Mouse (Mus musculus) midbrain, embryonic 14.5 days (tissue): ENCODE results near the gene Tfip11. TPM values are rescaled to one million over a fixed set of nuclear protein-coding genes. Genes with fewer than 3 reads are reported as not detected.

Experiments
- ATAC-seq: fragments of 200-750 bp; cut with Nextera tagmentation; 2 replicates; pipeline ENCODE4 v1.8.0; 2017; ENCODE audit warnings: moderate number of reproducible peaks, moderate library complexity; ENCODE audit not compliant: low FRiP score, low TSS enrichment
- DNase-seq: peaks from one replicate; pipeline ENCODE4 v3.0.0-alpha.2; 2015
- H3K27ac ChIP-seq: fragments of 300-500 bp; sonication (generic); replicated peaks from 2 replicates; pipeline ENCODE4 v1.5.1; 2014; ENCODE audit warnings: mild to moderate bottlenecking, low read depth, low read length, moderate library complexity
- H3K27me3 ChIP-seq: fragments of 300-500 bp; sonication (generic); 2 replicates; pipeline ENCODE4 v1.6.1; 2014; ENCODE audit warnings: low read length, control low read depth, mixed read lengths; ENCODE audit not compliant: control insufficient read depth, insufficient read depth
- H3K36me3 ChIP-seq: fragments of 300-500 bp; sonication (generic); 2 replicates; pipeline ENCODE4 v1.6.1; 2014; ENCODE audit warnings: low read length, control low read depth; ENCODE audit not compliant: control insufficient read depth, insufficient read depth
- H3K4me1 ChIP-seq: fragments of 300-500 bp; sonication (generic); 2 replicates; pipeline ENCODE4 v1.6.1; 2014; ENCODE audit warnings: mild to moderate bottlenecking, antibody characterized with exemption, low read length, control low read depth; ENCODE audit not compliant: control insufficient read depth, insufficient read depth
- H3K4me2 ChIP-seq: fragments of 300-500 bp; sonication (generic); 2 replicates; pipeline ENCODE4 v1.6.1; 2014; ENCODE audit warnings: mild to moderate bottlenecking, low read length, moderate library complexity
- H3K4me3 ChIP-seq: fragments of 300-500 bp; sonication (generic); replicated peaks from 2 replicates; pipeline ENCODE4 v1.5.1; 2014; ENCODE audit warnings: low read depth, low read length
- H3K9ac ChIP-seq: fragments of 300-500 bp; sonication (generic); replicated peaks from 2 replicates; pipeline ENCODE4 v1.6.1; 2014; ENCODE audit warnings: mild to moderate bottlenecking, low read length, moderate library complexity
- H3K9me3 ChIP-seq: fragments of 300-500 bp; sonication (generic); 2 replicates; pipeline ENCODE4 v1.6.1; 2016; ENCODE audit warnings: low read length, control low read depth, mixed read lengths; ENCODE audit not compliant: control insufficient read depth
- WGBS: fragments of 180-500 bp; shearing (Covaris S2); extraction: QIAGEN DNeasy Blood & Tissue Kit; methylation state at CpG from one replicate; pipeline ENCODE4 v1.1.7; 2014; 5-methylcytosine and 5-hydroxymethylcytosine counted together
- polyA plus RNA-seq: library from polyadenylated mRNA; unstranded; fragments of >200 nt; fragmentation: Nextera tagmentation; extraction: Ambion mirVana; gene quantifications from 2 replicates; pipeline ENCODE4 v1.2.1, GENCODE M21; 2014

Gene Tfip11
- polyA plus RNA-seq, 1 experiment from 2014 or later = 29.1 TPM

- no peak for DNase-seq
- H3K36me3 ChIP-seq = no peaks in the 10 kb centered on the region
- H3K4me3 ChIP-seq = no peak overlapping the region
- H3K9me3 ChIP-seq = no peaks in the 10 kb centered on the region
- ATAC-seq = no peak
- H3K4me1 ChIP-seq = peaks cover 7% of the 10 kb centered on the region
- no peak overlapping the region for H3K27ac ChIP-seq
- H3K9ac ChIP-seq = no peak overlapping the region
- no peaks in the 10 kb centered on the region for H3K27me3 ChIP-seq
- WGBS = 26% methylated on average over 8 of the region's 8 CpGs
- no peak overlapping the region for H3K4me2 ChIP-seq
Measured at GRCm38 (mm10) chr5:112295162-112295561, 31.0 kb upstream of the Tfip11 start.

DNA sequence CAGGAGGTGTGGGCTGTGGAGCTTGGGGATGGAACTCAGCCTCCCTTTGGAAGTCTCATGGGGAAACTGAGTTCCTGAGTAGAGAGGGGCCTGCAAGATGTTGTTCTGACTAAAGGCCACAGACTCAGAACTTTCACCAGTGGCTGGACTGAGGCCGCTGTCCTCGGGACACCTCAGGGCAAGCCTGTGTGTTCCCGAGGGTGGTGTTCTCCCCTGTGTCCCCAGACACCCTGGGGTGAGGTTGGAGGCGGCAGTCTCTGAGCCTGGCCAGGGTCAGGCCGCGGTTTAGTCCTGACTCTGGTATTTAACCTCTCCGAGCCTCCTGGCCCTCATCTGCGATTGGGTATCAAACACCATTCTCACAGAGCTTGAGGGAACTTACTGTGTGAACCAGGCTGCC is 30.6 kb upstream of the Tfip11 start:
- Histone ChIP-seq H3K4me1 (peaks cover 7% of the 10 kb centered on the region), H3K9me3 (no peaks in the 10 kb centered on the region), H3K36me3 (no peaks in the 10 kb centered on the region), H3K27me3 (no peaks in the 10 kb centered on the region), H3K4me3 (no peak overlapping the region), H3K27ac (no peak overlapping the region), H3K9ac (no peak overlapping the region), H3K4me2 (no peak overlapping the region)
- 44% methylated on average over 8 of the region's 8 CpGs for WGBS
- ATAC-seq = no peak
- DNase-seq = no peak

GRCm38 (mm10) chr5:112296404-112297181 is 29.6 kb upstream of the Tfip11 start:
- ATAC-seq (no peak), DNase-seq (no peak)
- Histone ChIP-seq H3K27me3 (no peaks in the 10 kb centered on the region), H3K36me3 (no peaks in the 10 kb centered on the region), H3K27ac (0 out of 2 replicates have a peak overlapping the region, but pooled peaks have one; percentile 5), H3K9me3 (no peaks in the 10 kb centered on the region), H3K4me3 (no peak overlapping the region), H3K9ac (no peak overlapping the region), H3K4me1 (peaks cover 7% of the 10 kb centered on the region), H3K4me2 (no peak overlapping the region)
- WGBS = 86% methylated on average over 6 of the region's 6 CpGs

GRCm38 (mm10) chr5:112297257-112297656 is 28.9 kb upstream of the Tfip11 start:
- Histone ChIP-seq H3K27me3 (no peaks in the 10 kb centered on the region), H3K27ac (0 out of 2 replicates have a peak overlapping the region, but pooled peaks have one; percentile 5)
- 88% methylated on average over 2 of the region's 2 CpGs for WGBS

GRCm38 (mm10) chr5:112298226-112298988 is 27.8 kb upstream of the Tfip11 start:
- ATAC-seq = no peak
- 93% methylated on average over 12 of the region's 12 CpGs for WGBS

More at GRCm38 (mm10) chr5:112297257-112297656, 28.9 kb upstream of the Tfip11 start:
- Histone ChIP-seq H3K9ac (no peak overlapping the region), H3K9me3 (no peaks in the 10 kb centered on the region), H3K4me2 (no peak overlapping the region), H3K4me1 (peaks cover 7% of the 10 kb centered on the region), H3K36me3 (no peaks in the 10 kb centered on the region), H3K4me3 (no peak overlapping the region)
- DNase-seq (no peak), ATAC-seq (no peak)

DNA sequence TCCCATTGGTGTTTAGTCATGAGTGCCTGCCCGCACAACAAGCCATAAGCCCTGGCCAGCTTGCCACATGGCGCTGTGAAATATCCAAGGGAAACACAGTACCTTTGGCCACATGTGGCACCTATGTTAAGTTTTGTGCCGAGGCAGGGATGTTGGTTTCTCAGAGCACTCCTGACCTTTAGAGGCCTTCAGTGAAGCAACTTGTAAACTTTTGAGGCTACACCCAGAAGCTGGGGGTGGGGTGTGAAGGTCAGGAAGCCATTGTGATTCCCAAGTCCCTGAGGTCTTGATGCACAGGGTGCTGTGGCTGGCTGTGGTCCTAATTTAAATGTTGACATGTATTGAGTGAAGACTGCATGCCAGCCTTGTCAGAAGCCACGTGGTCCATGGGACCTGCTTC is 26.8 kb upstream of the Tfip11 start:
- Histone ChIP-seq H3K4me3 (no peak overlapping the region), H3K4me2 (no peak overlapping the region)
- WGBS = 84% methylated on average over 4 of the region's 4 CpGs

More at GRCm38 (mm10) chr5:112298226-112298988, 27.8 kb upstream of the Tfip11 start:
- Histone ChIP-seq H3K4me3 (no peak overlapping the region), H3K27me3 (no peaks in the 10 kb centered on the region), H3K9ac (no peak overlapping the region), H3K36me3 (no peaks in the 10 kb centered on the region), H3K4me2 (no peak overlapping the region), H3K9me3 (no peaks in the 10 kb centered on the region), H3K4me1 (peaks cover 7% of the 10 kb centered on the region), H3K27ac (no peak overlapping the region)
- DNase-seq = no peak

DNA sequence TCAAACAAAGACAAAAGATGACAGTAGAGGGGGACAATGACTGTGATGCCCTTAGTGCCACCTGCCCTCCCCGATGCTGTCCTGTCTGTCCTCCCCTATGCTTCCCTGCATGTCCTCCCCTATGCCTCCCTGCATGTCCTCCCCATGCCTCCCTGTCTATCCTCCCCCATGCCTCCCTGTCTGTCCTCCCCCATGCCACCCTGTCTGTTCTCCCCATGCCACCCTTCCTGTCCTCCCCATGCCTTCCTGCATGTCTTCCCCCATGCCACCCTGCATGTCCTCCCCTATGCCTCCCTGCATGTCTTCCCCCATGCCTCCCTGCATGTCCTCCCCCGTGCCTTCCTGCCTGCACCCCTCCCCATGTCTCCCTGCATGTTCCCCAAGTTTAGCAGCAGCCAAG is 26.0 kb upstream of the Tfip11 start:
- no peaks in the 10 kb centered on the region for H3K36me3 ChIP-seq
- no peaks in the 10 kb centered on the region for H3K27me3 ChIP-seq
- H3K27ac ChIP-seq = no peak overlapping the region
- H3K4me2 ChIP-seq = no peak overlapping the region
- ATAC-seq (no peak), DNase-seq (no peak)
- peaks cover 1% of the 10 kb centered on the region for H3K4me1 ChIP-seq
- H3K9me3 ChIP-seq = no peaks in the 10 kb centered on the region
- H3K9ac ChIP-seq = no peak overlapping the region
- WGBS = 84% methylated on average over 2 of the region's 2 CpGs
- no peak overlapping the region for H3K4me3 ChIP-seq

More for the DNA sequence above, 26.8 kb upstream of the Tfip11 start:
- no peaks in the 10 kb centered on the region for H3K27me3 ChIP-seq
- H3K27ac ChIP-seq = no peak overlapping the region
- no peaks in the 10 kb centered on the region for H3K9me3 ChIP-seq
- no peak for DNase-seq
- H3K36me3 ChIP-seq = no peaks in the 10 kb centered on the region
- H3K9ac ChIP-seq = no peak overlapping the region
- peaks cover 7% of the 10 kb centered on the region for H3K4me1 ChIP-seq
- no peak for ATAC-seq

DNA sequence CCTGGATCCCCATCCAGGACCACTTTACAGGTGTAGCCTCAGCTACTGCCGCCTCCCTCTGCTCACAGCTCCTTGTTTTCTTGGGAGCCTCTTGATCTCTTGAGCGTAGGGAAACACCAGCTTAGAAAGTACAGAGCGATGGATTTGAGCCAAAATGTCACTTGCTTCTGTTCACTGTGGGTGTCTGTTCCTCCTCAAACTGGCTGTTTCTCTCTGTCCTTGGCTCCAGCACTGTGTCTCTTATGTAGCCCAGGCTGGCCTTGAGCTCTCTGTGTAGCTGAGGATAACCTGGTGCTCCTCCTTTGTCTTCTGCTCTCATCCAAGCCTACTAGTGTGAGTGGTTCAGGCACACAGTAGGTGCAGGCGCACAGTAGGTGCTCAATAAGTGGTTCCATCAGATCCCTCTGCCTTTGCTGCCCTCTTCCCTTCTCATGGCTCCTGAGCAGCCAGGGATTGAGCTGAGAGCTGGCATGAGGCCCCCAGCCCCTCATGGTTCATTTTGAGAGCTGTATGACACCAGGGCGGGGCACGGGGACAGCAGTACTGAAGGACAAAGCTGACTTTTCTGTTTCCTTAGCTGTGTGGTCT is 25.3 kb upstream of the Tfip11 start:
- Histone ChIP-seq H3K9ac (no peak overlapping the region), H3K27ac (no peak overlapping the region), H3K4me2 (no peak overlapping the region), H3K27me3 (no peaks in the 10 kb centered on the region), H3K4me1 (no peaks in the 10 kb centered on the region), H3K9me3 (no peaks in the 10 kb centered on the region), H3K4me3 (no peak overlapping the region), H3K36me3 (no peaks in the 10 kb centered on the region)
- DNase-seq = no peak
- no peak for ATAC-seq
- WGBS = 90% methylated on average over 6 of the region's 6 CpGs
